Mouse (Mus musculus): ENCODE results near the gene H2-DMb2.

GRCm38 (mm10) chr17:34099531-34099930 lies 43.6 kb upstream of the H2-DMb2 start:
- TF ChIP-seq CTCF (IDR thresholded peaks at IDR 0.05; ENCODE audit: borderline replicate concordance, control insufficient read depth, extremely low read depth, insufficient read depth, low read length, poor library complexity) (no peak), POLR2A (IDR thresholded peaks at IDR 0.05; ENCODE audit: control insufficient read depth, extremely low read depth, insufficient read depth, low read length, poor library complexity) (no peak)

All from thymus, adult 2 months (tissue).